Mouse (Mus musculus) thymus, adult 2 months (tissue): ENCODE data around the gene Bax.

Experiments used
- CTCF ChIP-seq: fragments of 200-500 bp; IDR thresholded peaks from 2 replicates; pipeline ENCODE4 v1.5.1; 2012; ENCODE audit warnings: mild to moderate bottlenecking, control low read depth, low read length, moderate library complexity, borderline replicate concordance; ENCODE audit not compliant: control insufficient read depth, poor library complexity, insufficient read depth; ENCODE audit errors: extremely low read depth
- POLR2A ChIP-seq: fragments of 200-500 bp; IDR thresholded peaks from 2 replicates; pipeline ENCODE4 v1.6.1; 2012; ENCODE audit warnings: mild to moderate bottlenecking, low read length, control low read depth, moderate library complexity; ENCODE audit not compliant: control insufficient read depth, poor library complexity, insufficient read depth; ENCODE audit errors: extremely low read depth

DNA sequence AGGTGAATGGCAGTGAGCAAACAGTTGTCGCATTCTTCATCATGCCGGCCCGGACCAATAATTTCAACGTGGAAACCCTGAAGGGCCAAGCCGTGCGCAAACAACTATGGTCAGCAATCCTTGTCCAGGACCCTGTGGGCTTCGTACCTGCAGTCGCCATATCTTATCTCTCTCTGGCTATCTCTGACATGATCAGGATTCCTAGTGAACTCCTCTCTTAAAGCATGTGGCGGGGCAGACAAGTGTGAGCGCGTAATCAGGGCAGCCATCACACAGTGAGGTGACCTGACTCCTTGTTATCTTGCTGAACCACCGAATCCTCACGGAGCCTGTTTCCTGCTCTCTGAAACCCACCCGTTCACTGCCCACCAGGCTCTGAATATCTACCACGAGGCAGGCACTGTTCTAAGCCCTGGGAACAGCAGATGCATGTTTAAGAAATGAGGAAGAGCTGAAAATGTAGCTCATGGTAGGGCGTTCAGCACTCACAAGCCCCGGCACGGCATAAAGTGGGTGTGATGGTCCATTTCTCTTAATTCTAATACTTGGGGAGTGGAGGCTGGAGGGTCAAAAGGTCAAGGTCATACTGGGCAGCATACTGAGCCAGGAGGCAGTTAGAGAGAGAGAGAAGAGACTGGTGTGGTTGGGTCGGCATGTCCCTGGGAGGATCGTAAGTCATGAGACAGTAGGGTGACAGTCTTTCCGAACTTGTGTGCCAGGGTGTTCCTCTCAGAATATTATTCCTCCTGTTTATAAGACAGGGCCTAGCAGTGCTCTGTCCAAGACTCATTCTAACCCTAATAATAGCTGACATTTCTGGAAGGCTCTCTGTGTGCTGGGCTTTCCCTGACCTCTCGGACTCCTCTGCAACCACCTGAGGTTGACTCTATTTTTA is 22.9 kb downstream of the Bax start:
- TF ChIP-seq CTCF (no peak), POLR2A (no peak)
